Mouse (Mus musculus) effector memory CD4-positive, alpha-beta T cell, adult 5 months (primary cell): Measurements from ENCODE around the gene Gm29866. TPM values are rescaled to one million over a fixed set of nuclear protein-coding genes. Genes with fewer than 3 reads are reported as not detected.

ENCODE experiments used
- polyA plus RNA-seq: library from polyadenylated mRNA; unstranded; fragments of 100-300 nt; shearing (Covaris generic); gene quantifications from one replicate; pipeline ENCODE4 v1.2.1, GENCODE M21; 2017

Gm29866 gene
- not detected for polyA plus RNA-seq

DNA sequence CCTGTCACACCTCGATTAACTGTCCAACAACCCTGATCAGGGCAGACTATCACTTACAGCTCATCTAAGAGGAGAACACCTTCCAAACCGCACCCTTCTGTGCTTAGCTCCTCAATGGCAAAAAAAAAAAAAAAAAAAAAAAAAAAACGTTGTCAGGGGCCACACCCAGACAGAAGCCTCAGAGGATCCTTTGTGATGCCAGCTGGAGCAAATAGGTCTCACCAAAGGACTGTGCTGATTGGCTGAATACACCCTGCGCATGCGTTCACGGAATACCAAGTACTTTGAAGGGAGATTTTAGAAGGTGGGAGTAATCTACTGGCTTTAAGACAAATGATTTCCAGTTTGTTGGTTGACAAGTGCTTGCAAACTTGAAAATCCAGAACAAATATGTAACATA, at the start of gene Gm29866:
Gene Gm29866, minus strand, starts transcription at position 101 of the 400 bp plus-strand sequence.

Other genes starting within 250 kb of the Gm29866 start
- gene Gm20909, start 170.9 kb upstream of the Gm29866 start, polyA plus RNA-seq = not detected
- gene Gm20865, start 247.9 kb upstream of the Gm29866 start, polyA plus RNA-seq = not detected